18 mouse cellular contexts compared by ENCODE assay signal in the genomic region with DNA sequence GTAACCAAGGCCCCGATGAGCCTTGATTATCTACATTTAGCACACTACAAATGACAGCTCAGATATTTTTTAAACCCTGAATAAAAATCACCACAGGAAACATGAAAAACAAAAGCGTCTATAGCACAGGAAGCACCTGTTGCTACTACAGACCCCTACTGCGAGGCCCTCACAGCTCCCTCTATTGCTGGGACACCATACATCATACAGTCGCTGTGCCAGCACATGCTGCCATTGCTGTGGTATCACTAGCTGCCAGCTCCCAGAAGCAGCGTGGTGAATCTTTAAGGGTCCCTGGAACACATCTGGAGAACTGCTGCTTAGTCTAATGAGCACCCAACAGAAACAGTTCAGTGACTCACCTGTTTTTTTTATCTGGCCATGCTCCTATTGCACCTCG.
"Had no signal": no experiment of that assay in that cellular context is flagged by ENCODE, and none has a peak within 500 bp of the region (broad histone marks: within the 10 kb centered on the region; RNA-seq: fewer than 3 reads in every experiment).

No protein-coding gene starts in this region.

- H3K9me3 ChIP-seq: intestine, embryonic 15.5 days; kidney, embryonic 15.5 days; limb, embryonic 12.5 days; megakaryocyte, embryonic 14.5 days; midbrain, embryonic 15.5 days; neural tube, embryonic 12.5 days; stomach, embryonic 15.5 days had no signal

- H3K4me2 ChIP-seq: intestine, embryonic 15.5 days; kidney, embryonic 15.5 days; limb, embryonic 12.5 days; midbrain, embryonic 11.5 days; midbrain, embryonic 15.5 days; neural tube, embryonic 12.5 days; stomach, embryonic 15.5 days had no signal

- H3K27ac ChIP-seq: intestine, embryonic 15.5 days; kidney, embryonic 15.5 days; limb, embryonic 12.5 days; liver, embryonic 14.5 days; midbrain, embryonic 15.5 days; neural tube, embryonic 12.5 days; stomach, embryonic 15.5 days had no signal

- ATAC-seq: intestine, embryonic 15.5 days; midbrain, embryonic 15.5 days had no signal

- H3K9ac ChIP-seq: intestine, embryonic 15.5 days; kidney, embryonic 15.5 days; limb, embryonic 12.5 days; liver, embryonic 14.5 days; midbrain, embryonic 15.5 days; neural tube, embryonic 12.5 days; stomach, embryonic 15.5 days had no signal

- H3K4me3 ChIP-seq: intestine, embryonic 15.5 days; kidney, embryonic 15.5 days; limb, embryonic 12.5 days; megakaryocyte, embryonic 14.5 days; midbrain, embryonic 15.5 days; neural tube, embryonic 12.5 days; stomach, embryonic 15.5 days had no signal

- DNase-seq: kidney, adult 18-20 months; kidney, postnatal 36 days; layer of hippocampus, adult 9-11 months; liver; lung, adult 2 months; lung, postnatal 10 days; lung, postnatal 4 days; right cerebral cortex, postnatal 4 days; spleen, adult 18-20 months had no signal

- H3K4me1 ChIP-seq: intestine, embryonic 15.5 days; kidney, embryonic 15.5 days; limb, embryonic 12.5 days; midbrain, embryonic 15.5 days; neural tube, embryonic 12.5 days; stomach, embryonic 15.5 days had no signal

- H3K27me3 ChIP-seq: intestine, embryonic 15.5 days; kidney, embryonic 15.5 days; limb, embryonic 12.5 days; megakaryocyte, embryonic 14.5 days; midbrain, embryonic 15.5 days; neural tube, embryonic 12.5 days; stomach, embryonic 15.5 days had no signal
